22 mouse cellular contexts compared by ENCODE assay signal in genomic region chr6:79387732-79388131, GRCm38 (mm10).
DNase-seq lines count a peak whose midpoint lies in the region; ATAC-seq and TF ChIP-seq lines count a peak whose summit lies in the region.
"Had no signal": no experiment of that assay in that cellular context is flagged by ENCODE, and none has a peak within 500 bp of the region (broad histone marks: within the 10 kb centered on the region; RNA-seq: fewer than 3 reads in every experiment).

No protein-coding gene starts in this region.

- H3K9ac ChIP-seq in forebrain, embryonic 14.5 days (ENCODE audit: low read length): no peak overlapping the region
- H3K9ac ChIP-seq in forebrain, embryonic 12.5 days: no peak overlapping the region
- H3K9ac ChIP-seq in neural tube, embryonic 14.5 days (replicated peaks; ENCODE audit: low read depth, low read length): no peak overlapping the region
- no peak overlapping the region for H3K9ac ChIP-seq in neural tube, embryonic 15.5 days (replicated peaks)
- H3K9ac ChIP-seq in kidney, embryonic 14.5 days (ENCODE audit: low read depth, low read length): no peak overlapping the region
- H3K9ac ChIP-seq: embryonic facial prominence, embryonic 12.5 days; forebrain, embryonic 13.5 days had no signal

- H3K4me1 ChIP-seq in forebrain, embryonic 14.5 days (ENCODE audit: control insufficient read depth, insufficient read depth, low read length): no peaks in the 10 kb centered on the region
- H3K4me1 ChIP-seq in forebrain, embryonic 12.5 days: no peaks in the 10 kb centered on the region
- H3K4me1 ChIP-seq in neural tube, embryonic 14.5 days (ENCODE audit: control insufficient read depth, insufficient read depth, low read length): no peaks in the 10 kb centered on the region
- no peaks in the 10 kb centered on the region for H3K4me1 ChIP-seq in neural tube, embryonic 15.5 days
- H3K4me1 ChIP-seq in kidney, embryonic 14.5 days (ENCODE audit: control insufficient read depth, insufficient read depth, low read length): no peaks in the 10 kb centered on the region
- H3K4me1 ChIP-seq: embryonic facial prominence, embryonic 10.5 days; embryonic facial prominence, embryonic 12.5 days; forebrain, embryonic 13.5 days had no signal

- H3K27ac ChIP-seq in forebrain, embryonic 14.5 days (ENCODE audit: low read depth, low read length): no peak overlapping the region
- H3K27ac ChIP-seq in forebrain, embryonic 12.5 days: no peak overlapping the region
- no peak overlapping the region for H3K27ac ChIP-seq in neural tube, embryonic 14.5 days (ENCODE audit: low read depth, low read length)
- H3K27ac ChIP-seq in neural tube, embryonic 15.5 days (replicated peaks): no peak overlapping the region
- no peak overlapping the region for H3K27ac ChIP-seq in kidney, embryonic 14.5 days (ENCODE audit: low read depth, low read length)
- H3K27ac ChIP-seq: embryonic facial prominence, embryonic 10.5 days; embryonic facial prominence, embryonic 12.5 days; forebrain, embryonic 13.5 days had no signal

- TF ChIP-seq POLR2A in brain, embryonic 14.5 days (IDR thresholded peaks at IDR 0.05; ENCODE audit: borderline replicate concordance, extremely low read depth, insufficient read depth, insufficient read length, poor library complexity, severe bottlenecking): no peak

- H3K4me2 ChIP-seq in forebrain, embryonic 14.5 days (ENCODE audit: low read length): no peak overlapping the region
- no peak overlapping the region for H3K4me2 ChIP-seq in forebrain, embryonic 12.5 days
- H3K4me2 ChIP-seq in neural tube, embryonic 14.5 days (ENCODE audit: low read depth, low read length): no peak overlapping the region
- no peak overlapping the region for H3K4me2 ChIP-seq in neural tube, embryonic 15.5 days
- H3K4me2 ChIP-seq in kidney, embryonic 14.5 days (replicated peaks; ENCODE audit: low read depth, low read length): no peak overlapping the region
- H3K4me2 ChIP-seq: embryonic facial prominence, embryonic 12.5 days; forebrain, embryonic 13.5 days had no signal

- no peaks in the 10 kb centered on the region for H3K9me3 ChIP-seq in forebrain, embryonic 14.5 days (replicated peaks; ENCODE audit: control insufficient read depth, low read length)
- no peaks in the 10 kb centered on the region for H3K9me3 ChIP-seq in forebrain, embryonic 12.5 days
- H3K9me3 ChIP-seq in neural tube, embryonic 14.5 days (ENCODE audit: control insufficient read depth, low read length): 0 out of 2 replicates have a peak, but pooled peaks cover 2% of the 10 kb centered on the region
- H3K9me3 ChIP-seq in neural tube, embryonic 15.5 days (replicated peaks): no peaks in the 10 kb centered on the region
- no peaks in the 10 kb centered on the region for H3K9me3 ChIP-seq in kidney, embryonic 14.5 days (ENCODE audit: control insufficient read depth, low read length)
- H3K9me3 ChIP-seq: embryonic facial prominence, embryonic 10.5 days; embryonic facial prominence, embryonic 12.5 days; forebrain, embryonic 13.5 days had no signal

- no peak overlapping the region for H3K4me3 ChIP-seq in forebrain, embryonic 14.5 days (ENCODE audit: low read depth, low read length)
- H3K4me3 ChIP-seq in forebrain, embryonic 12.5 days (replicated peaks): no peak overlapping the region
- no peak overlapping the region for H3K4me3 ChIP-seq in neural tube, embryonic 14.5 days (ENCODE audit: low read depth, low read length)
- H3K4me3 ChIP-seq in neural tube, embryonic 15.5 days (replicated peaks): no peak overlapping the region
- H3K4me3 ChIP-seq in kidney, embryonic 14.5 days (ENCODE audit: low read length): no peak overlapping the region
- H3K4me3 ChIP-seq: embryonic facial prominence, embryonic 10.5 days; embryonic facial prominence, embryonic 12.5 days; forebrain, embryonic 13.5 days had no signal

- no peaks in the 10 kb centered on the region for H3K36me3 ChIP-seq in forebrain, embryonic 14.5 days (ENCODE audit: control insufficient read depth, insufficient read depth, low read length)
- H3K36me3 ChIP-seq in forebrain, embryonic 12.5 days (replicated peaks): no peaks in the 10 kb centered on the region
- H3K36me3 ChIP-seq in neural tube, embryonic 14.5 days (ENCODE audit: control insufficient read depth, insufficient read depth, low read length): no peaks in the 10 kb centered on the region
- H3K36me3 ChIP-seq in neural tube, embryonic 15.5 days: no peaks in the 10 kb centered on the region
- H3K36me3 ChIP-seq in kidney, embryonic 14.5 days (ENCODE audit: control insufficient read depth, insufficient read depth, low read length): no peaks in the 10 kb centered on the region
- H3K36me3 ChIP-seq: embryonic facial prominence, embryonic 10.5 days; embryonic facial prominence, embryonic 12.5 days had no signal

- H3K27me3 ChIP-seq in forebrain, embryonic 14.5 days (replicated peaks; ENCODE audit: control insufficient read depth, insufficient read depth, low read length): no peaks in the 10 kb centered on the region
- no peaks in the 10 kb centered on the region for H3K27me3 ChIP-seq in forebrain, embryonic 12.5 days
- no peaks in the 10 kb centered on the region for H3K27me3 ChIP-seq in neural tube, embryonic 14.5 days (ENCODE audit: control insufficient read depth, insufficient read depth, low read length)
- H3K27me3 ChIP-seq in neural tube, embryonic 15.5 days (replicated peaks): no peaks in the 10 kb centered on the region
- no peaks in the 10 kb centered on the region for H3K27me3 ChIP-seq in kidney, embryonic 14.5 days (ENCODE audit: control insufficient read depth, insufficient read depth, low read length)
- H3K27me3 ChIP-seq: CH12.LX; embryonic facial prominence, embryonic 12.5 days; forebrain, embryonic 13.5 days had no signal

- TF ChIP-seq CTCF in brain, embryonic 14.5 days (IDR thresholded peaks at IDR 0.05; ENCODE audit: borderline replicate concordance, extremely low read depth, insufficient read depth, insufficient read length): no peak

- peak; percentile 3 for DNase-seq in forebrain, embryonic 14.5 days (ENCODE audit: low spot score)
- peak; percentile 7 for DNase-seq in brain, embryonic 14.5 days (ENCODE audit: low read depth)
- DNase-seq: adrenal gland, adult 8-10 months; adrenal gland, postnatal 14 days; adrenal gland, postnatal 36 days; B cell, adult 2 months; cerebellum, adult 11-12 months; cerebellum, adult 2 months; cerebellum, adult 9-10 months; cerebellum, postnatal 10 days; cerebellum, postnatal 25 days had no signal

- ATAC-seq in forebrain, embryonic 14.5 days: no peak
- ATAC-seq in forebrain, embryonic 12.5 days (ENCODE audit: low FRiP score): no peak
- peak; percentile 38; the same call in 1 of the 2 replicates for ATAC-seq in neural tube, embryonic 14.5 days (ENCODE audit: low read depth)
- no peak for ATAC-seq in neural tube, embryonic 15.5 days (ENCODE audit: low FRiP score)
- ATAC-seq in kidney, embryonic 14.5 days (ENCODE audit: low FRiP score, low TSS enrichment): no peak
- ATAC-seq: activated CD4-positive, CD25-positive, alpha-beta regulatory T cell, adult 4 months; CD4-positive, CD25-positive, alpha-beta regulatory T cell, adult 4 months; forebrain, embryonic 13.5 days; forebrain, embryonic 16.5 days had no signal
